Mouse (Mus musculus) ES-E14 (cell line): ENCODE data around the gene Arhgap24.

Source experiments
- CHD2 ChIP-seq: IDR thresholded peaks from 2 replicates; pipeline ENCODE4 v1.6.1; 2014; ENCODE audit warnings: mild to moderate bottlenecking, low read depth, low read length, inconsistent platforms
- HCFC1 ChIP-seq: IDR thresholded peaks from 2 replicates; pipeline ENCODE4 v1.6.1; 2012; ENCODE audit warnings: low read length, inconsistent platforms, borderline replicate concordance; ENCODE audit not compliant: insufficient read depth
- MAFK ChIP-seq: IDR thresholded peaks from 2 replicates; pipeline ENCODE4 v1.6.1; 2014; ENCODE audit warnings: mild to moderate bottlenecking, low read depth, low read length, inconsistent platforms; ENCODE audit not compliant: insufficient read depth
- ZNF384 ChIP-seq: IDR thresholded peaks from 2 replicates; pipeline ENCODE4 v1.6.1; 2012; ENCODE audit warnings: low read depth, low read length, inconsistent platforms

DNA sequence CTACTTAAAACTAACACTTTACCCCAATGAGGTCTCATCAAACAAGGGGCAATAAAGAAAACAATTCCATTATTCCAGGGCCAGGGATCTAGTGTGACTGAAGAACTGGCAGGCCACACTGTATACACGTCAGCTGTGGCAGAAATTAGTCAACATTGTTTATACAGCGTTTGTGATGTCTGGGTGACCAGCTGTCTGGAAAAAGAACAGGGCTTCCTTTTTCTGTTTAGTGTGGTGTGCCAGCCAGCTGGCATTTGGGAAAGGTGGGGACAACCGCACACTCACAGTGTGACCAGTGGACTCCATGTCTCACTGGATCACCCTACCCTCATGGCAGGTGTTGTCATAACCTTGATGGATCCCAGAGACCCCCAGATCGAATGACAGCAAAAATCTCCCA, 302.4 kb downstream of the Arhgap24 start:
- TF ChIP-seq CHD2 (no peak), ZNF384 (no peak), MAFK (no peak), HCFC1 (no peak)
